Mouse (Mus musculus): ENCODE measurements around the gene Gm4871.

GRCm38 (mm10) chr5:144984839-144985238 is 47.7 kb downstream of the Gm4871 start:
- TF ChIP-seq CTCF (IDR thresholded peaks at IDR 0.05; ENCODE audit: low read depth) (peak; percentile 51), EP300 (IDR thresholded peaks at IDR 0.05; ENCODE audit: low read depth) (no peak)

All from liver, embryonic 14.5 days (tissue).